ENCODE assay signal across 12 mouse cellular contexts in genomic region chr4:32205825-32206224, GRCm38 (mm10).
"Had no signal": no experiment of that assay in that cellular context is flagged by ENCODE, and none has a peak within 500 bp of the region (broad histone marks: within the 10 kb centered on the region; RNA-seq: fewer than 3 reads in every experiment).

No protein-coding gene starts in this region.

- H3K36me3 ChIP-seq: intestine, embryonic 15.5 days; kidney, embryonic 15.5 days; limb, embryonic 10.5 days; midbrain, embryonic 13.5 days had no signal

- ATAC-seq: intestine, embryonic 15.5 days; midbrain, embryonic 13.5 days had no signal

- H3K9ac ChIP-seq: intestine, embryonic 15.5 days; kidney, embryonic 15.5 days; midbrain, embryonic 13.5 days had no signal

- H3K9me3 ChIP-seq: intestine, embryonic 15.5 days; kidney, embryonic 15.5 days; limb, embryonic 10.5 days; megakaryocyte, embryonic 14.5 days had no signal

- H3K4me2 ChIP-seq: intestine, embryonic 15.5 days; kidney, embryonic 15.5 days; midbrain, embryonic 13.5 days had no signal

- H3K4me3 ChIP-seq: intestine, embryonic 15.5 days; kidney, embryonic 15.5 days; left cerebral cortex, adult 2 months; limb, embryonic 10.5 days; megakaryocyte, embryonic 14.5 days; midbrain, embryonic 13.5 days had no signal

- H3K4me1 ChIP-seq: intestine, embryonic 15.5 days had no signal

- H3K27me3 ChIP-seq: intestine, embryonic 15.5 days; kidney, embryonic 15.5 days; midbrain, embryonic 13.5 days had no signal

- H3K27ac ChIP-seq: intestine, embryonic 15.5 days; kidney, embryonic 15.5 days; left cerebral cortex, adult 2 months; limb, embryonic 10.5 days; midbrain, embryonic 13.5 days had no signal

- DNase-seq: kidney, adult 2 months; kidney, postnatal 14 days; lung, adult 2 months; lung, postnatal 36 days; right cerebral cortex, postnatal 25 days; thymus, postnatal 4 days had no signal
